Mouse (Mus musculus): Measurements from ENCODE around the gene Casp9.

- TF ChIP-seq POLR2A (IDR thresholded peaks at IDR 0.05; ENCODE audit: borderline replicate concordance, extremely low read depth, insufficient read depth, insufficient read length, poor library complexity, severe bottlenecking): no peak
- TF ChIP-seq CTCF (IDR thresholded peaks at IDR 0.05; ENCODE audit: borderline replicate concordance, extremely low read depth, insufficient read depth, insufficient read length): no peak
Observed at GRCm38 (mm10) chr4:141805886-141806285, 12.5 kb downstream of the Casp9 start.

All from brain, embryonic 14.5 days (tissue).